Mouse (Mus musculus): ENCODE measurements around the gene Rhbdl2.
A peak's percentile ranks its signal among the peaks of the same experiment; 100 is the strongest.

The Rhbdl2 gene

GRCm38 (mm10) chr4:123787191-123787985, at the start of gene Rhbdl2:
Gene Rhbdl2 (plus strand): TSS chr4:123787874.
- DNase-seq = peak; percentile 55 to 61

- DNase-seq = no peak
Observed at GRCm38 (mm10) chr4:123738708-123739107, 49.0 kb upstream of the Rhbdl2 start.

- no peak for DNase-seq
Observed at GRCm38 (mm10) chr4:123742891-123743290, 44.8 kb upstream of the Rhbdl2 start.

- DNase-seq = no peak
Observed at GRCm38 (mm10) chr4:123745221-123745775, 42.4 kb upstream of the Rhbdl2 start.

GRCm38 (mm10) chr4:123748726-123749415, 38.8 kb upstream of the Rhbdl2 start:
- no peak for DNase-seq

GRCm38 (mm10) chr4:123749484-123750130, 38.1 kb upstream of the Rhbdl2 start:
- DNase-seq = no peak

- DNase-seq = peak; percentile 97 to 99
Observed at GRCm38 (mm10) chr4:123750152-123750651, 37.5 kb upstream of the Rhbdl2 start, which contains the start of gene Akirin1. Gene Akirin1 (minus strand): TSS chr4:123750345.

- peak in 1 of 2 experiments; percentile 29 for DNase-seq
Observed at GRCm38 (mm10) chr4:123750707-123751312, 36.9 kb upstream of the Rhbdl2 start.

- DNase-seq = peak in 1 of 2 experiments; percentile 7
Observed at GRCm38 (mm10) chr4:123758306-123758705, 29.4 kb upstream of the Rhbdl2 start.

GRCm38 (mm10) chr4:123765071-123765470, 22.6 kb upstream of the Rhbdl2 start:
- no peak for DNase-seq

GRCm38 (mm10) chr4:123767807-123768206, 19.9 kb upstream of the Rhbdl2 start:
- DNase-seq = no peak

- no peak for DNase-seq
Observed at GRCm38 (mm10) chr4:123768234-123768633, 19.4 kb upstream of the Rhbdl2 start.

- no peak for DNase-seq
Observed at GRCm38 (mm10) chr4:123792666-123793065, 5.0 kb downstream of the Rhbdl2 start.

GRCm38 (mm10) chr4:123793136-123793535, 5.5 kb downstream of the Rhbdl2 start:
- DNase-seq = no peak

GRCm38 (mm10) chr4:123795057-123795456, 7.4 kb downstream of the Rhbdl2 start:
- DNase-seq = no peak

- no peak for DNase-seq
Observed at GRCm38 (mm10) chr4:123797403-123797802, 9.7 kb downstream of the Rhbdl2 start.

- DNase-seq = peak in 1 of 2 experiments; percentile 6
Observed at GRCm38 (mm10) chr4:123797856-123798255, 10.2 kb downstream of the Rhbdl2 start.

GRCm38 (mm10) chr4:123803642-123804041, 16.0 kb downstream of the Rhbdl2 start:
- DNase-seq = no peak

- DNase-seq = no peak
Observed at GRCm38 (mm10) chr4:123808304-123808703, 20.6 kb downstream of the Rhbdl2 start.

- DNase-seq = no peak
Observed at GRCm38 (mm10) chr4:123810475-123811295, 23.0 kb downstream of the Rhbdl2 start.

GRCm38 (mm10) chr4:123812525-123812924, 24.9 kb downstream of the Rhbdl2 start:
- no peak for DNase-seq

Data from cerebellum, postnatal 36 days (tissue).